Mouse (Mus musculus): ENCODE data around the gene Blzf1.

- TF ChIP-seq CTCF (IDR thresholded peaks at IDR 0.05; ENCODE audit: extremely low read depth, insufficient read length, insufficient replicate concordance, low read depth, low read length): no peak
- no peak for TF ChIP-seq POLR2A (IDR thresholded peaks at IDR 0.05; ENCODE audit: low read depth, low read length)
Measured at GRCm38 (mm10) chr1:164324221-164324620, 16.9 kb upstream of the Blzf1 start.
